Mouse (Mus musculus) layer of hippocampus, adult 8-10 months (tissue): ENCODE measurements around the gene Robo4. TPM values are rescaled to one million over a fixed set of nuclear protein-coding genes. Genes with fewer than 3 reads are reported as not detected.

Source experiments
- DNase-seq, 2 experiments: peaks; one replicate each; pipeline ENCODE4 v3.0.0; 2022; ENCODE audit warnings: low spot score in 2 of 2
- total RNA-seq, 4 experiments: library from RNA; stranded (reverse); gene quantifications; 2 replicates each; pipeline ENCODE4 v1.2.4; 2022

The Robo4 gene
- total RNA-seq, result 1 to 10 TPM; 5.4 to 9.2 (median 6.5) TPM

- no peak for DNase-seq
Observed at GRCm38 (mm10) chr9:37401802-37402201, at the start of gene Robo4. Gene Robo4, plus strand, starts transcription at chr9:37401897.

GRCm38 (mm10) chr9:37354485-37354884 is 47.2 kb upstream of the Robo4 start:
- DNase-seq, result no peak

- DNase-seq, result peak; percentile 57 to 62
Observed at GRCm38 (mm10) chr9:37358713-37359330, 42.9 kb upstream of the Robo4 start.

GRCm38 (mm10) chr9:37359331-37360220 is 42.1 kb upstream of the Robo4 start:
- DNase-seq, result peak; percentile 80 to 86

- DNase-seq, result no peak
Observed at GRCm38 (mm10) chr9:37362084-37362483, 39.6 kb upstream of the Robo4 start.

- DNase-seq, result no peak
Observed at GRCm38 (mm10) chr9:37362881-37363280, 38.8 kb upstream of the Robo4 start.

- DNase-seq, result no peak
Observed at GRCm38 (mm10) chr9:37363551-37363950, 38.1 kb upstream of the Robo4 start.

GRCm38 (mm10) chr9:37364392-37364791 is 37.3 kb upstream of the Robo4 start:
- DNase-seq, result no peak

GRCm38 (mm10) chr9:37365706-37366105 is 36.0 kb upstream of the Robo4 start:
- DNase-seq, result no peak

GRCm38 (mm10) chr9:37367301-37368080 is 34.2 kb upstream of the Robo4 start, which contains the start of gene Hepacam:
Gene Hepacam, plus strand, starts transcription at chr9:37367351.
- peak; percentile 70 to 78 for DNase-seq

- no peak for DNase-seq
Observed at GRCm38 (mm10) chr9:37368081-37368830, 33.4 kb upstream of the Robo4 start.

GRCm38 (mm10) chr9:37368860-37369259 is 32.8 kb upstream of the Robo4 start:
- no peak for DNase-seq

- DNase-seq, result no peak
Observed at GRCm38 (mm10) chr9:37371232-37371801, 30.4 kb upstream of the Robo4 start.

GRCm38 (mm10) chr9:37375718-37376117 is 26.0 kb upstream of the Robo4 start:
- DNase-seq, result no peak

- DNase-seq, result no peak
Observed at GRCm38 (mm10) chr9:37383161-37383560, 18.5 kb upstream of the Robo4 start.

- no peak for DNase-seq
Observed at GRCm38 (mm10) chr9:37384284-37385182, 17.2 kb upstream of the Robo4 start.

GRCm38 (mm10) chr9:37390891-37391290 is 10.8 kb upstream of the Robo4 start:
- no peak for DNase-seq

GRCm38 (mm10) chr9:37392071-37392470 is 9.6 kb upstream of the Robo4 start:
- DNase-seq, result no peak

- no peak for DNase-seq
Observed at GRCm38 (mm10) chr9:37393482-37394131, 8.1 kb upstream of the Robo4 start.
